Mouse (Mus musculus) frontal cortex, postnatal 36 days (tissue): ENCODE data around the gene Il11.

Source experiments
- DNase-seq, 2 experiments: peaks; one replicate each; pipeline ENCODE4 v3.0.0; 2022; ENCODE audit warnings: low spot score in 2 of 2

Gene Il11

DNA sequence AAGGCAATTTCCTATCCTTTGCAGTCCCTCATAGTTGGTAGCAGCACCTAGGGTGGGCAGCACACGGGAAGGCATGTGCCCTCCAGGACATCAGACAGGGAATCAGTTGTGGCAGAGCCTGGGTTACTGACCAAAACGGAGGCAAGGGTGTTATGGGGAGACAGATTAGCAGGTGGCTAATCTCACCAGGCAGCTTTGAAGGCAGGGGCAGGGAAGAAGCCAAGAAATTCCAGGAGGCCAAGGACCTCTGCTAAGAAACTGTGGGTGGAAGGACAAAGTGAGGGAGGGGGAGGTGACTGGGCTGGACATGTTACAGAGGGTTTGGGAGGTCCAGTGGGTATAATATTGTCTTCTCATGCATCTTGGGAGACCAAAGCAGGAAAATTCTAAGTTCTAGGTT is 39.3 kb downstream of the Il11 start:
- DNase-seq = no peak

DNA sequence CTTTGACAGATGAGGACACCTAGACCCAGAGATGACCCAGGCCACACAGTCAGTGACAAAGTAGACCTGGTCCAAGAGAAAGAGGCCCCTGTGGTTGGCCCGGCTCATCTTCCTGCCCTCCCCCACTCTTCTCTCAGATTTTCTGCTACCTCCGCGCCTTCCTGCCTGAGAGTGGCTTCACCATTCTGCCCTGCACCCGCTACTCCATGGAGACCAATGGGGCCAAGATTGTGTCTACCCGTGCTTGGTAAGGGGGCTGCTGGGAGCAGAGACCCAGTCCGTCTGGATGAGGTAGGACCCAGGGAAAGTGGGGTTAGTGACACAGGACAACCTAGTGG is 40.2 kb downstream of the Il11 start:
- DNase-seq = no peak

DNA sequence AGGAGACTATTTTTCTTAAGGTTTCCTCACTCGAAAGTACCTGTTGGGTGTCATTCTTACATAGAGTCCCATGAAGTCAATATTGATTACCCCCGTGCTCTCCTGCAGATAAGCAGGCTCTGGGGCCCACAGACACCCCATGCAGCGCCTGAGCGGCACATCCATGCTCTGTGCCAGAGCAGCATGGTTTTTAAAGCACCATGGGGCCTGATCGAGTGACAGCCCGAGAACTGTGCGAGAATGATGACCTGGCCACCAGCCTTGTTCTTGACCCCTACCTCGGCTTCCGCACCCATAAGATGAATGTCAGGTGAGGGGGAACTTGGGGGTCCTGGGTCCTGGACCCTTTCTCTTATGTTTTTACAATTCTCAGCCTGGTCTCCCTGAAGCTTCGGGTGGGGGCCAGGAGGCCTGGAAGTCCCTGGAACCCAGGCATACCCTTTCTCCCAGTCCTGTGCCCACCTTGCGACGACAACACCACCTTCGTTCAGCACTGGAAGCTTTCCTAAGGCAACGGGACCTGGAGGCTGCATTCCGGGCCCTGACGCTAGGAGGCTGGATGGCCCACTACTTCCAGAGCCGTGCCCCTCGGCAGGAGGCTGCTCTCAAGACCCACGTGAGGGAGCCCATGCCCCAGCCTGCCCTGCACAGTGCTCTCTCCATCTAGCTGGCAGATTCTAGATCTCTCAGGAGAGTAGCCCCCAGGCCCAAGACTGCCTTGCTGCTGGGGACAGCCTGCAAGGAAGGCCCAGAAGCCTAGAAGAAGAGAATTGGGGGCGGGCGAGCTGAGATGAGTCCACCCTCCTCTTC is 40.8 kb downstream of the Il11 start:
- DNase-seq = no peak

DNA sequence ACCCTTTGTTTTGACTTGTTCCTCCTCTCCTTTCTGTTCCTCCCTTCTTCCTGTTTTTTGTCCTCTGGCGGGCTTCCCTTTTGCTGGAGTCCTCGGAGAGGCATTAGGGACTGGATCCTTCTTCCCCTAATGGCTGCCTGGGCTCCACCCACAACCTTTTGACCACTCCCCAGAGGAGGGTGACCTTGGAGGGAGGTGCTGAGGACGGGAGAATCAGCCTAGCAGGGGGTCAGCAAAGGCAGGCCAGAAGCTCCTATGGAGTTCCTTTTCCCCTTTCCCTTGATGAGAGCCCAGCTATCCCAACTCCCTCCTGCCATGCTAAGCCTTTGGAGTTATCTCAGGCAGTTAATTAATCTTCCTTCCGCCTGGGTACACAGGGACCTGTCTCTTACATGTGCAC is 41.5 kb downstream of the Il11 start:
- peak in 1 of 2 experiments; percentile 26 for DNase-seq

DNA sequence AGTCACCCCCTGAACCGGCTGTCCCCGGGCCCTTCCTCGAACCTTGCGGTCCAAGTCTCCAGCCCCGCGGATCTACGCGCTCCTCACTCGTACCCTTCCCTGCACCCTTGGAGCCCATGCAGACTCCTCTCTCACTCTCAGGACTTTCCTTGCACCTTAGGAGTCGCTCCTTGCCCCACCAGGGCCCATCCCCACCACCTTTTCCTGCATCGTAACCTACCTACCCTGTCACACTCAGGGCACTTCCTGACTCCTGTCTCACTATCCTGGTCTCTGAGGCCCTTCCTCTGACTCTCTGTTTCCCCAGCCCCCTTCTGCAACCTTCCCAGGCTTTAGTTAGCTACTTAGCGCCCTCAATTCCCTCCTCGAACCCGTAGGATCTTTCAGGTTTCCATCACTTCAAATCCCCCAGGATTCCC is 42.3 kb downstream of the Il11 start:
- DNase-seq = peak in 1 of 2 experiments; percentile 45

DNA sequence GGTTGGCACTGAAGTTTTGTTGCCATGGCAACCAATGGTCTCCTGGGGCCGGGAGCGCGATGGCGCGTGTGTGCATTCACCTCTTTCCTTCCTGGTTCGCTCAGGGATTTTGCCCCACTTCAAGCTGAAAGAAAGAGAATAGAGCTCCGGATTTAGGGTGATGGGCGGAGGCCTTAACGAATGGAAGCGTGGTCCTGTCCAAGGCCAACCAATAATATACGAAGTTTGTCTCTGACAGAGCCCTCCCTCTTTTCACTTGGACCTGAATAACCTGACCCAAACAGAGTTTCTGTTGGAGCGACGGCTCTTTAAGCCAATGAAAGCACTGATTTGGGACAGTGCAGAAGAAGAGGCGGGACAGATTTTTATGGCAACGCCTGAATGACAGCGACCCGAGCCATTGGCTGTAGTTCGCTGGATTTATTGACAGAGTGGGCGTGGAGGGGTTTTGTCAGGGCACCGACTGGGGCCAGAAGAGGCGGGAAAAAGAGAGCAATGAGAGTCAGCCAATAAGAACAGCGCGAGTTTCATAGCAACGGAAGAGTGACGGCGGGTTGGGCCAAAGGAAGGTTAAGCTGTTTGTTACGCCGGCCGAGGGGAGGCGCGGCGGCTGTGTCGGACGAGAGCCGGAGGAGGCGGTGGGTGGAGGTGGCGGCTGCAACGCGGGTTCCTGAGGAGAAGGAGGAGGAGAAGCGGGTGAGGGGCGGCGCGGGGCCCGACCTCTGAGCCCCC is 42.9 kb downstream of the Il11 start, which contains the start of gene Kmt5c:
Gene Kmt5c (plus strand): TSS at position 572 of the 732 bp plus-strand sequence.
- DNase-seq = peak; percentile 98 to 99

DNA sequence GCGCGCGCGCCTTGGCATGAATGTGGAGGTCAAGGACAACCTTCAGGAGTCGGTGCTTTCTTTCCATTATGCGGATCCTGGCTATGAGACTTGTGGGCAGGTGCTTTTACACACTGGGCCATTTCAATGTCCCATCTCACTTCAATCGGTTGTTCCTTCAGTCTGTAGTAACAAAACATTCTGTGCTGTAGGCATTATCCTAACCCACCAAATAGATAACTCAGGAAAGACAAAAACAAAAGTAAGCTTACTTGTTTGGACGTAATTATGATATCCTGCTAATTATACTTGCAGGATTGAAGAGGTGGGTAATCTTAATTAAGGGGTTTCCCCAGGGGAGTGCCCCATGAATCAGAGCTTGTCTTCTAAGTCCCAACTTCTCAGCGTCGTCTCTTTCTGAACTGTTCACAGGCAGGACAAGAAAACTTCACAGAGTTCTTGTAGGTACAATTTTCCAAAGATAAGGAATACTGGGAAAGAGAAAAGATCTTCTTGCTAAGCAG is 43.6 kb downstream of the Il11 start:
- DNase-seq = no peak

DNA sequence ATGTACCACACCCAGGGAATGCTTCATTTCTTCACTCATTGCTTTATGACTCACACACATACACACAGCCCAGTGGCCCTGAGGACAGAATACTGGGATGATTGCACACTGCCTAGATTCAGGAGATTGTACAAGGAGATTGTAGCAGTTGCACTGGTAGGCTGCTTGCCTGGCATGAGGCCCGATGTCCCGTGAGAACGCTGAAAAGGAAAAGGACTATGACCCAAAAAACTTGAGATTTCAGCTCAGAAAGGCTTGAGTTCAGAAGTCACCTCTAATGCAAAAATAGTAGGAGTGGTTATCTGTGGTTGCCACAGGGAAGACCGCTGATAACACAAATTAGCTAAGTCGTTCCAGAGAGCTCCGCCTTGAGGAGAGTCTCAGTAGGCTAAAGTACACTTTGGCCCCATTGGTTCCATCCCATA is 49.7 kb downstream of the Il11 start:
- no peak for DNase-seq

DNA sequence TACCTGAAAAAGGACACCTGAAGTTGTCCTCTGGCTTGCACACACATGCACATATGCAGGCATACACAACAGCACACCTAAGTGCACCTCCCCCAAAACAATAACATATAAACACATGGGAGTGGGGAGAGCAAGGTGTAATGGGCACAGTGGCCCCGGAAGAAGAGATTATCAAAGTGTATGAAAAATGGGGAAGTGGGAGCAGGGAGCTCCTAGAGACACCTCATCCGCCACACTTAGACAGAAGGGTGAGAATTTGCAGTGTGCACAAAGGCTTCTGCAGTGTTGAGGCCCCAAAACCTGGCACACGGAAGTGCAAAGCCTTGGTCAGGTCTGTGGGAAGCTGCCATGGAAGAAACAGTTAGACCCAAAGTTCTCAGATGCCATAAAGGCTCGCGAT is 51.6 kb downstream of the Il11 start:
- DNase-seq = no peak

DNA sequence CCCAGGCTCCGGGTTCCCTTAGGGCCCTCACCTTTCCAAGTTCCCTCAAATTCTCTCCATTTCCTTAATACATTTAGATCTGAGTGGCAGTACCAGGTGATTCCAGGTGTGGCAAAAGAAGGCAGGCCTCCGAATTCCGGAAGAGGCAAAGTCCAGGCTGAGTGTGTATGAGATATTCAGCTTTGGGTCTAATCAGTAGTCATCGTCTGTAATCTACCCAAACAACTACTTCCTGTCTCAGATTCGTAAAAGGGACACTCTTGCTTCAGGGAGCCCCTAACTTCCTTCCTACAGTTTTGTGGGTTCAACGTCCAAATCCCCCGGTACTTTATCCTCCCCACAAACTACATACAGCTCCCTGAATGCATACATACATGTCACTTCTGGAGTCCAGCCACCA is 57.5 kb downstream of the Il11 start, which contains the start of gene Tmem150b:
Gene Tmem150b (minus strand): TSS at position 81 of the 400 bp plus-strand sequence.
- no peak for DNase-seq

DNA sequence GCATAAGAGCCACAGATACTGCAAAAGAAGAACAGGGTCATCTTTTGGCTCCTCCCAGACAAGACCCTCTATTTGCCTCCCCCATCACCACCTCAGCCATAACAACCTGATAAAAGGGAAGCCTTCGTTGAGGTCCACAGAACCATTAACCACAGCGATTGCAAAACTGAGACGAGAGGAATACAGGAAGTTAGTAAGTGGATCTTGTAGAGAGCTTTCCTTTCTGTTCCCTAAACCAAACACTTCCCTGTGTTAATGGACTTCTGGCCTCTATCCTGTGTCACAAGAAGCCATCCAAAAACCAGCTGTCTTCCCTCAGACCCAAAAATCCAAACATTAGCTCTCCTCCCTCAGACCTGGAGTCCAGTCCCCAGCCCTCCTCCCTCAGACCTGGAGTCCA is 58.3 kb downstream of the Il11 start:
- no peak for DNase-seq

DNA sequence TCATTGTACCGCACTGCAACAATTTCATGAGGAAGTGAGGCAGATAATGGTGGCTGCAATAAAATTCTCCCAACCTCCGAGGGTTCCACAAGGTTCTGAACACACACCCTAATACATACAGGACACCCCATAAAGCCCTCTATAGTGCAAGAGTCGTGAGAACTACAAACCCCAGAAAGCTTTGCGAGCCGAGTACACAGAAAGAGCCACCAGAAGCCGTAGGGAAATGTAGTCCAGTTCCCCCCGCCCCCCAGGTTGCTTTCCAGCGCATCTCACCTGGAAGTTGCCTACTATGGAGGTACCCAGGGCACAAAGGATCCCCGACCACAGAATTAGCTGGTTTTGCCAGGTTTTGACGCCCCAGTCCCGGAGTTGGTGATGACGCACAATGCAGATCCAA is 59.2 kb downstream of the Il11 start:
- peak; percentile 26 to 57 for DNase-seq
